Mouse (Mus musculus): Measurements from ENCODE around the gene Fam162b.

GRCm38 (mm10) chr10:51611969-51612682 is 21.8 kb upstream of the Fam162b start:
- no peak for TF ChIP-seq CTCF (IDR thresholded peaks at IDR 0.05)
- TF ChIP-seq EP300 (IDR thresholded peaks at IDR 0.05), result no peak

All from lung, postnatal 0 days (tissue).